Mouse (Mus musculus) C2C12 (cell line): ENCODE data around the gene Abcc9.

Experiments
- CTCF ChIP-seq: IDR thresholded peaks from one replicate; pipeline ENCODE4 v1.5.1; 2011; ENCODE audit not compliant: control insufficient read depth, insufficient read depth, insufficient read length
- FOSL1 ChIP-seq: IDR thresholded peaks from one replicate; pipeline ENCODE4 v1.8.0; 2011; ENCODE audit warnings: mild to moderate bottlenecking, low read length; ENCODE audit not compliant: poor library complexity, insufficient read depth, severe bottlenecking
- MYOG ChIP-seq: IDR thresholded peaks from one replicate; pipeline ENCODE4 v1.6.1; 2011; ENCODE audit not compliant: control insufficient read depth, insufficient read length; ENCODE audit errors: extremely low read depth
- USF1 ChIP-seq: IDR thresholded peaks from one replicate; pipeline ENCODE4 v1.6.1; 2011; ENCODE audit warnings: low read depth, mild to moderate bottlenecking, control low read depth, moderate library complexity

DNA sequence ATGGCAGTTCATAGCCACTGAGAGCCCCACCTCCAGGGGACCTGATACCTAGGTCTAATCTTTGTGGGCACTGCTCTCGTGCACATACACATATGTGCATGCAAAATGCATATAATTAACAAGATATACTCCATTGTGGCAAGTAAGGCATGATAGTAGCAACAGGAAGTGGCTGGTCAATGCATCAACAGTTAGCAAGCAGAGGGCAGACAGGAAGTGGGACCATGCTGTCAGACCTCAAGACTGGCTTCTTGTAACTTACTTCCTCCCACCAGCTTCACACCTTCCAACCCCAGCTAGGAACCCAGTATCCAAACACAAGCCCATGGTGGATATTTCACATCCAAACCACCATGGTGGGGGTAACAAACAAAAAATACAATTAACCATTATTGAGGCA lies 141.0 kb downstream of the Abcc9 start:
- TF ChIP-seq CTCF (no peak), FOSL1 (no peak), USF1 (no peak), MYOG (no peak)
